Mouse (Mus musculus) central nervous system, embryonic 14 days (tissue): ENCODE measurements around the gene Olfr447. TPM values are rescaled to one million over a fixed set of nuclear protein-coding genes. Genes with fewer than 3 reads are reported as not detected.

ENCODE experiments used
- polyA plus RNA-seq: library from polyadenylated mRNA; depleted of rRNA; stranded (reverse); fragments of >200 nt; gene quantifications from 2 replicates; pipeline ENCODE4 v1.2.3, GENCODE M21; 2012; rRNA removed

The Olfr447 gene
- not detected in 2 replicates for polyA plus RNA-seq

DNA sequence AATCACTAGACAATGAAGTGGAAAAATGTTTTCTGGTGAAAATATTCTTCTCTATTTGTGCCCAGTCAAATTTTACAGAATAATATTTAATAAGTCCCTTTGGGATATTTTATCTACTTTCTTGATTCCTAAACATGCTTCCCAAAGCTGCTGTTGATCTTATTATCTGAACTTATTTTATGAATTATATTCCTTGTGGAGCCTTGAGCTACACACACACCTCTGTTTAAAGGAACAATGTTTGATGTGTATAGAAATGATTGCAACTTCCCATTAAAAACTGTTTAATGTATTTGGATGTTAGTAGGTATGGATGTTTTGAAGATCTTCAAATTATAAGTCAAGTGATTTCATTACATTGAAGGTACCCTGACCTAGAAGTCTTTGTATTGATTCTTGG, at the start of gene Olfr447:
Gene Olfr447 (plus strand): TSS at position 301 of the 400 bp plus-strand sequence.

DNA sequence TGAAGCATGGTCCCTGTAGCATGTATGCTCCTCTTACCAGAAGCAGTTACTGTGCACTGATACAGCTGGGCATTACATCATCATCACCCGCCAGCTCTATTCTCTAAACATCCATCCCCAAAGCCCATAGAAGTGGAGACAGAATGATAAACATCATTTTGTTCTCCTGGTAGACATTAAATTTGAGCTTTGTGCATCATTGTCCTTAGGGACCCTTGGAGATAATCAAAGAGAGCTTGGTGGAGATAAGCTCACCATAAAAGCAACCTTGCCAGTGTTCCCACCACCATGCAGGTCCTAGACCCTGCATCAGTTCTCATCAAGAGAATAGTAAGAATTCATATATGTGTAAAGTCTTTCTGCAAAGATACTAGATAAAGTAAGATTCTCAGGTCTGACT, 18.5 kb upstream of the Olfr447 start, which contains the start of gene Olfr448:
Gene Olfr448 (plus strand): TSS at position 301 of the 400 bp plus-strand sequence.

GRCm38 (mm10) chr6:42921077-42921476, 12.4 kb downstream of the Olfr447 start, which contains the start of gene Olfr446:
TSS of gene Olfr446 (plus strand) at chr6:42921377.

GRCm38 (mm10) chr6:42948767-42949166, 40.1 kb downstream of the Olfr447 start, which contains the start of gene Olfr444:
TSS of gene Olfr444 (plus strand) at chr6:42949067.

Other genes starting within 250 kb of the Olfr447 start
- 138 and 142 TPM in 2 replicates for gene Tcaf1, start 198.8 kb upstream of the Olfr447 start, polyA plus RNA-seq
- not detected in 2 replicates for gene Olfr453, start 169.5 kb upstream of the Olfr447 start, polyA plus RNA-seq
- gene Olfr38, start 152.5 kb upstream of the Olfr447 start, polyA plus RNA-seq: not detected in 2 replicates
- not detected in 2 replicates for gene Olfr452, start 123.8 kb upstream of the Olfr447 start, polyA plus RNA-seq
- gene Olfr450, start 96.9 kb upstream of the Olfr447 start, polyA plus RNA-seq: not detected in 2 replicates
- not detected in 2 replicates for gene Olfr449, start 74.5 kb upstream of the Olfr447 start, polyA plus RNA-seq
- not detected in 2 replicates for gene Olfr448, start 18.4 kb upstream of the Olfr447 start, polyA plus RNA-seq
- gene Olfr446, start 12.5 kb downstream of the Olfr447 start, polyA plus RNA-seq: not detected in 2 replicates
- not detected in 2 replicates for gene Olfr444, start 40.2 kb downstream of the Olfr447 start, polyA plus RNA-seq
- not detected in 2 replicates for gene Olfr441, start 197.5 kb downstream of the Olfr447 start, polyA plus RNA-seq
- gene Olfr237-ps1, start 237.7 kb downstream of the Olfr447 start, polyA plus RNA-seq: not detected in 2 replicates